Mouse (Mus musculus): ENCODE results near the gene Olfr801. TPM values are rescaled to one million over a fixed set of nuclear protein-coding genes. Genes with fewer than 3 reads are reported as not detected.

Gene Olfr801
- not detected in 2 replicates for polyA plus RNA-seq (2015; fragmentation: Nextera tagmentation; extraction: Ambion mirVana)

- Histone ChIP-seq H3K27ac (no peak within 1 kb of the TSS), H3K9me3 (replicated peaks) (no peaks in the 10 kb centered on the region), H3K4me1 (replicated peaks) (no peaks in the 10 kb centered on the region), H3K27me3 (no peaks in the 10 kb centered on the region), H3K4me2 (no peak within 1 kb of the TSS), H3K36me3 (no peaks in the 10 kb centered on the region), H3K4me3 (no peak within 1 kb of the TSS), H3K9ac (no peak within 1 kb of the TSS)
- ATAC-seq (replicated peaks; ENCODE audit: insufficient number of reproducible peaks, insufficient read depth, low FRiP score, low read depth), result no peak
- WGBS, result 56% methylated on average over 1 of the region's 1 CpGs
Measured at GRCm38 (mm10) chr10:129673765-129674164, at the start of gene Olfr801. Olfr801 (minus strand) TSS chr10:129673865.

- H3K9ac ChIP-seq, result no peak within 1 kb of the TSS
- H3K27me3 ChIP-seq, result no peaks in the 10 kb centered on the region
- H3K27ac ChIP-seq, result no peak within 1 kb of the TSS
- no peak for ATAC-seq (replicated peaks; ENCODE audit: insufficient number of reproducible peaks, insufficient read depth, low FRiP score, low read depth)
- H3K9me3 ChIP-seq (replicated peaks), result no peaks in the 10 kb centered on the region
- H3K4me2 ChIP-seq, result no peak within 1 kb of the TSS
- no peaks in the 10 kb centered on the region for H3K36me3 ChIP-seq
- H3K4me3 ChIP-seq, result no peak within 1 kb of the TSS
- no peaks in the 10 kb centered on the region for H3K4me1 ChIP-seq (replicated peaks)
Measured at GRCm38 (mm10) chr10:129702910-129703309, 29.2 kb upstream of the Olfr801 start, which contains the start of gene Olfr804. Olfr804 (plus strand) TSS chr10:129703210.

- no peaks in the 10 kb centered on the region for H3K9me3 ChIP-seq (replicated peaks)
- H3K9ac ChIP-seq, result no peak within 1 kb of the TSS
- H3K4me3 ChIP-seq, result no peak within 1 kb of the TSS
- WGBS, result 73% methylated on average over 2 of the region's 2 CpGs
- H3K36me3 ChIP-seq, result no peaks in the 10 kb centered on the region
- no peak within 1 kb of the TSS for H3K4me2 ChIP-seq
- no peaks in the 10 kb centered on the region for H3K27me3 ChIP-seq
- H3K4me1 ChIP-seq (replicated peaks), result no peaks in the 10 kb centered on the region
- H3K27ac ChIP-seq, result no peak within 1 kb of the TSS
- no peak for ATAC-seq (replicated peaks; ENCODE audit: insufficient number of reproducible peaks, insufficient read depth, low FRiP score, low read depth)
Measured at GRCm38 (mm10) chr10:129694186-129694585, 20.5 kb upstream of the Olfr801 start, which contains the start of gene Olfr803. Olfr803 (minus strand) TSS chr10:129694286.

GRCm38 (mm10) chr10:129688069-129688468, 14.4 kb upstream of the Olfr801 start, which contains the start of gene Olfr802:
Olfr802 (minus strand) TSS chr10:129688169.
- no peak for ATAC-seq (replicated peaks; ENCODE audit: insufficient number of reproducible peaks, insufficient read depth, low FRiP score, low read depth)
- Histone ChIP-seq H3K27ac (no peak within 1 kb of the TSS), H3K9me3 (replicated peaks) (no peaks in the 10 kb centered on the region), H3K9ac (no peak within 1 kb of the TSS), H3K4me2 (no peak within 1 kb of the TSS), H3K4me3 (no peak within 1 kb of the TSS), H3K36me3 (no peaks in the 10 kb centered on the region), H3K4me1 (replicated peaks) (no peaks in the 10 kb centered on the region), H3K27me3 (no peaks in the 10 kb centered on the region)
- 54% methylated on average over 1 of the region's 1 CpGs for WGBS

- Histone ChIP-seq H3K9ac (no peak within 1 kb of the TSS), H3K9me3 (replicated peaks) (no peaks in the 10 kb centered on the region), H3K4me2 (no peak within 1 kb of the TSS), H3K4me3 (no peak within 1 kb of the TSS), H3K27ac (no peak within 1 kb of the TSS), H3K27me3 (no peaks in the 10 kb centered on the region), H3K36me3 (no peaks in the 10 kb centered on the region), H3K4me1 (replicated peaks) (no peaks in the 10 kb centered on the region)
- no peak for ATAC-seq (replicated peaks; ENCODE audit: insufficient number of reproducible peaks, insufficient read depth, low FRiP score, low read depth)
Measured at GRCm38 (mm10) chr10:129657394-129657793, 16.3 kb downstream of the Olfr801 start, which contains the start of gene Olfr800. Olfr800 (plus strand) TSS chr10:129657694.

- H3K4me1 ChIP-seq (replicated peaks), result no peaks in the 10 kb centered on the region
- no peak overlapping the region for H3K9ac ChIP-seq
- no peaks in the 10 kb centered on the region for H3K36me3 ChIP-seq
- H3K4me3 ChIP-seq, result no peak overlapping the region
- no peaks in the 10 kb centered on the region for H3K9me3 ChIP-seq (replicated peaks)
- ATAC-seq (replicated peaks; ENCODE audit: insufficient number of reproducible peaks, insufficient read depth, low FRiP score, low read depth), result no peak
- H3K27me3 ChIP-seq, result no peaks in the 10 kb centered on the region
- no peak overlapping the region for H3K27ac ChIP-seq
- H3K4me2 ChIP-seq, result no peak overlapping the region
- 67% methylated on average over 1 of the region's 1 CpGs for WGBS
Measured at GRCm38 (mm10) chr10:129651763-129652162, 21.9 kb downstream of the Olfr801 start.

GRCm38 (mm10) chr10:129637184-129637583, 36.5 kb downstream of the Olfr801 start, which contains the start of gene Olfr799:
Olfr799 (plus strand) TSS chr10:129637484.
- no peak for ATAC-seq (replicated peaks; ENCODE audit: insufficient number of reproducible peaks, insufficient read depth, low FRiP score, low read depth)
- WGBS, result 18% methylated on average over 1 of the region's 1 CpGs
- Histone ChIP-seq H3K36me3 (no peaks in the 10 kb centered on the region), H3K4me3 (no peak within 1 kb of the TSS), H3K4me1 (replicated peaks) (no peaks in the 10 kb centered on the region), H3K4me2 (no peak within 1 kb of the TSS), H3K9ac (no peak within 1 kb of the TSS), H3K9me3 (replicated peaks) (no peaks in the 10 kb centered on the region), H3K27me3 (no peaks in the 10 kb centered on the region), H3K27ac (no peak within 1 kb of the TSS)

GRCm38 (mm10) chr10:129627834-129628233, 45.8 kb downstream of the Olfr801 start, which contains the start of gene Olfr798:
Olfr798 (minus strand) TSS chr10:129627934.
- H3K4me2 ChIP-seq, result no peak within 1 kb of the TSS
- H3K4me3 ChIP-seq, result no peak within 1 kb of the TSS
- no peak within 1 kb of the TSS for H3K27ac ChIP-seq
- no peaks in the 10 kb centered on the region for H3K4me1 ChIP-seq (replicated peaks)
- no peaks in the 10 kb centered on the region for H3K9me3 ChIP-seq (replicated peaks)
- H3K36me3 ChIP-seq, result no peaks in the 10 kb centered on the region
- no peak for ATAC-seq (replicated peaks; ENCODE audit: insufficient number of reproducible peaks, insufficient read depth, low FRiP score, low read depth)
- 63% methylated on average over 1 of the region's 1 CpGs for WGBS
- no peaks in the 10 kb centered on the region for H3K27me3 ChIP-seq
- no peak within 1 kb of the TSS for H3K9ac ChIP-seq

GRCm38 (mm10) chr10:129623251-129623650, 50.4 kb downstream of the Olfr801 start:
- Histone ChIP-seq H3K9me3 (replicated peaks) (no peaks in the 10 kb centered on the region), H3K4me1 (replicated peaks) (no peaks in the 10 kb centered on the region), H3K27ac (no peak overlapping the region), H3K9ac (no peak overlapping the region), H3K36me3 (no peaks in the 10 kb centered on the region), H3K4me2 (no peak overlapping the region), H3K4me3 (no peak overlapping the region), H3K27me3 (no peaks in the 10 kb centered on the region)
- ATAC-seq (replicated peaks; ENCODE audit: insufficient number of reproducible peaks, insufficient read depth, low FRiP score, low read depth), result no peak

- Histone ChIP-seq H3K9me3 (replicated peaks) (no peaks in the 10 kb centered on the region), H3K27me3 (no peaks in the 10 kb centered on the region), H3K4me3 (no peak overlapping the region), H3K9ac (no peak overlapping the region), H3K27ac (no peak overlapping the region), H3K4me2 (no peak overlapping the region), H3K36me3 (no peaks in the 10 kb centered on the region), H3K4me1 (replicated peaks) (no peaks in the 10 kb centered on the region)
- WGBS, result 5% methylated on average over 1 of the region's 1 CpGs
- ATAC-seq (replicated peaks; ENCODE audit: insufficient number of reproducible peaks, insufficient read depth, low FRiP score, low read depth), result 0 out of 2 replicates have a peak, but pooled peaks have one; percentile 4
Measured at GRCm38 (mm10) chr10:129621724-129622123, 51.9 kb downstream of the Olfr801 start.

All from heart, embryonic 15.5 days (tissue).